Mouse (Mus musculus): ENCODE data around the gene Akap7.
"Not testable (repeated sequence)": the region's sequence is repeated elsewhere in the genome, so short reads cannot be mapped to it uniquely, and the experiment has no call there.

Akap7 gene

GRCm38 (mm10) chr10:25192180-25193073 is 115.2 kb downstream of the Akap7 start:
- in situ Hi-C loops (cut with MseI, MboI) = no loop called here

DNA sequence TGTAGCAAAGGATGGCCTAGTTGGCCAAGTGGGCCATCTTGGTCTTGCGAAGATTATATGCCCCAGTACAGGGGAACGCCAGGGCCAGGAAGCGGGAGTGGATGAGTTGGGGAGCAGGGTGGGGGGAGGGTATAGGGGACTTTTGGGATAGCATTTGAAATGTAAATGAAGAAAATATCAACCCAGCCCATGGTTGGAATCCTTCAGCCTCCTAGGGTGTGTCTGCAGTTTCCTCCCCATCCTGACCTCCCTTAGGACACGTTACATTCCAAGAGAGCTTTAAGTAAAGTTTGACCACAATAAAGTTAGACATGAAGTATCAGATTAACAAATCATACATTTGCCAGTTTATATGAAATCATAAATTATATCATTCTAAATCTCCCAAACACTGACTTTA is 116.5 kb downstream of the Akap7 start:
- in situ Hi-C loops (cut with MseI, MboI) = no loop called here

DNA sequence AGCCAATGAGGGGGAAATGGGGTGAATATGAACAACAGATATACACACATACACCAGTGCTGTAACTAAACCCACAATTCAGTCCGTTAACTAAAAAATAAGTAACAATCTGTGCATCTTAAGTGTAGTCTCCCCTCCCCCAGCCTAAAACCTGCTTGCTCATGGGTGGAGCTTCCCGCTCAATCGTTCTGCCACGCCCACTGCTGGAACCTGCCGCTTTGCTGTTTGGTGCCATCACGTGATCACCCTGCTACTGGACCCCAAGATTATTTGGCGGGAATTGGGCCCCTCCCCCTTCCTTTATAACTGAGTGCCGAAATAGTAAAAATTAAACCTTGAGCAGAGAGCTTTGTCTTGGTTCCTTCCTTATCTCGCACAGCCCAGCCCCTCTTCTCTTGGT is 121.4 kb downstream of the Akap7 start:
- in situ Hi-C loops (cut with MseI, MboI) = not testable (repeated sequence)

GRCm38 (mm10) chr10:25185691-25186090 is 122.0 kb downstream of the Akap7 start:
- in situ Hi-C loops (cut with MseI, MboI) = no loop called here

DNA sequence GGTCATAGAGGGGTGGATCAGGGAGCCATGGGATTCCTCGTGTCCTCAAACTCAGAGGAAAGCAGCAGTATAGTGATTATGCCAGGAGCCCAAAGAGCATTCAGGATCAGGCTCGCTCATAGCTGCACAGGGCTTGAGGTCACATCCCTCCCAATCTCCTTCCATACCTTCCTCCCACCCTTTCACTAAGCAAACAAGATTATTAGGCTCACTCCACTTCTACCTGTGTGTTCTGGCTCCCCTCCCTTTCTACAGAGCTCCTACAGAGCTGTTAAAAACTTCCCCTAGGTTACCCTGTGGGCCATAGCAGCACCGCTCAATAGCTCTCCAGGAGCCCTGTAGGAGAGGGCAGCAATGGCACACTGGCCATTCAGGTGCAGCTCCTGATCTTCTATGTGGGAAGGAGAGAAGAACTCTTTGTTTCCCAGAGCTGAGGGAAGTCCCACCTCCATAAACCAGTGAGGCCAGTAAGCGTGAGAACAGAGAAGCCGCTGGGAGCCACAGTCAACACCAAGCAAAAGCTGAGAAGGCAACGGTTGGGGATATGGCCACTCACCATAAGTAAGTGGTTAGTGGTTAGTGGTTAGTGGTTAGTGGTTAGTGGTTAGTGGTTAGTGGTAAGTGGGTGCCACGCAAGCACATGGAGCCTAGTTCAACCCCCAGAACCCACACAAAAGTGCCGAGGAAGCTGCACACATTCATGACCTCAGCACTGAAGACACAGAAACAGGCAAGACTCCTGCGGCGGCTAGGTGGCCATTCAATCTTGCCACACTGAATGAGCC is 122.7 kb downstream of the Akap7 start:
- in situ Hi-C loops (cut with MseI, MboI) = no loop called here

DNA sequence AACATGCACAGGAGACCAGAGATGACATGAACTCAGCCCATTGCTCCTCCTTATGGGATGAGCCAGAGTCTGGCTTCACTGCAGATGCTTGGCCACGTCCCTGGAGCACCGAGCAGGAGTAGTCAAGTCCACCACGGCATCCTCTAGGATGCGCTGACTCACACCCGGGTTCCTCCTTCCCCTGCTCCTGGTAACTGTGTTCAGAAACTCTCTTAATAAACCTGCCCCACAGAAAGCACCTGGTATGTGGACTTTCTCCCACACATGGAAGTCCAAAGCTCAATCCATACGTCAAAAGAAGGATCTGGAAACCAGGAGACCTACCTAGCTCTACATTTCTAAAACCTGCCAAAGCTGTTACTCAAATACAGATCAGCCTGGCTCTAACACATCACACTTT is 124.4 kb downstream of the Akap7 start:
- in situ Hi-C loops (cut with MseI, MboI) = no loop called here

GRCm38 (mm10) chr10:25179030-25179429 is 128.6 kb downstream of the Akap7 start:
- in situ Hi-C loops (cut with MseI, MboI) = no loop called here

DNA sequence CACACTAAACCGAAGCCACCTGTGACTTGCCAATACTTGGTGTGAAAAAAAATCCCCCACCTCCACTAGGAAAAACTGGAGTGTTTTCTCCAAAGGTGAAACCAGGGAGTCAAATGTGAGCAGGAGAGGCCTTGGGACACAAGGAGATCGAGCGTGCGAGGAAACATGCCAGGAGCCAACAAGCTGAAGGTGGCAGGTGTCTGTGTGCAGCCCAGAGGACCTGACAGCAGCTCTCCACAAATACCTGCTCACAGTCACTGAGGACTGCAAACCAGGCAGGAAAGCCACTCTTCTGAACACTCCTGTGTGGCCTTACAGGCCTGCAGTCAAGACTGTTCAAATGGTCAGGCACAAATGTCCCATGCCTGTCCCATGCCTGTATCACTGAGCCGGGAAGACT is 130.4 kb downstream of the Akap7 start:
- in situ Hi-C loops (cut with MseI, MboI) = no loop called here

GRCm38 (mm10) chr10:25174872-25175271 is 132.8 kb downstream of the Akap7 start:
- in situ Hi-C loops (cut with MseI, MboI) = no loop called here

- in situ Hi-C loops (cut with MseI, MboI) = no loop called here
Measured at GRCm38 (mm10) chr10:25167365-25168194, 140.1 kb downstream of the Akap7 start.

DNA sequence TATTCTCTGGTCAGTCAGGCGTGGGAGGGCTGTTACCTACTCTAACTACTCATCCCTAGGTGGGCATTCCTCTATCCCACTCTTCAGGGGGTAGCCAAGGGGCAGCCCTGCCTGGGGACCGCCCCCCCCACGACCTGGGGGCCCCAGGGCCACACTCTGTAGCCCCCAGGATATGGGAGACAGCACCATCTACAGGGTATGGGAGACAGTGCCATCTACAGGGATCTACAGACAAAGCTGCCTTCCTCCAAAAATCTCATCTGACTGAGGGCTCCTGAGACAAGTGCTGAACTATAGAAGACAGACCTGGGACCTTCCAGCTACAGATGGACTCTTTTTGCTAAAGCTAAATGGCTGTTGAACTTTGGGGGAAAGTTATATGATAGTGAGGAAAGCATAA is 144.2 kb downstream of the Akap7 start:
- in situ Hi-C loops (cut with MseI, MboI) = not testable (repeated sequence)

DNA sequence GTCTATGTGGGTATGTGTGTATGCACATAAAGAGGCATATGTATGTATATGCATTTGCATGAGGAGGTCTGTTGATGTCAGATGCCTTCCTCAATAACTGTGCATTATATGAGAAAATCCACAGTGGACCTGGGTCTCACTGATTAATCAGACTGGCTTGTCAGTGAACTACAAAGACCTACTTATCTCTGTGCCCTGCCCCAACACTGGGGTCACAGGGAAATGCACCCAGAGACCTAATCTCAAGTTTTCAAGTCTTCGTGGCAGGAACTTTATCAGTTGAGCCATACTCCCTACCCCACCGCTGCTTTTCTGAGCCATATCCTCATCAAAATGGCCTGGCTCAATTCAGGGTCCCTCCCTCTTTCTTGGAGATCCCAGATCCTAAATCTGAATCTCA is 146.0 kb downstream of the Akap7 start:
- in situ Hi-C loops (cut with MseI, MboI) = no loop called here

DNA sequence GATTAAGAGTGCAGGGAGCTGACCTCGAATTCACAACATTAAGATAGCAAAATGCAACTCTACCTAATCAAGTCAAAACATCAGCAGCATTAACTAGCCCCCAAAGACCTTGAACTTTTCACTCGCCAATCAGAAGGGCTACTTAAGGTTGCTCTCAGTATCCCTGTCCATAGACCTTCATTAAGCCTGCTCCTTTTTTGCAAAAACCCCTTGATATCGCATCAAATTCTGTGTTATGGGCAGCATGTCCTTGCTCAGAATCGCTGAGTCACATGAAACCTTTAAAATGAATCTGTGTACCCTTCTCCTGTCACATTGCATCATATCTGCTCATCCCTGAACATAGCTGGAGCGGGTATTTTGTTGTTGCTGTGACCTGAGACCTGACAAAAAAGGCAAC is 149.0 kb downstream of the Akap7 start:
- in situ Hi-C loops (cut with MseI, MboI) = no loop called here

- in situ Hi-C loops (cut with MseI, MboI) = no loop called here
Measured at GRCm38 (mm10) chr10:25157339-25157738, 150.3 kb downstream of the Akap7 start.

DNA sequence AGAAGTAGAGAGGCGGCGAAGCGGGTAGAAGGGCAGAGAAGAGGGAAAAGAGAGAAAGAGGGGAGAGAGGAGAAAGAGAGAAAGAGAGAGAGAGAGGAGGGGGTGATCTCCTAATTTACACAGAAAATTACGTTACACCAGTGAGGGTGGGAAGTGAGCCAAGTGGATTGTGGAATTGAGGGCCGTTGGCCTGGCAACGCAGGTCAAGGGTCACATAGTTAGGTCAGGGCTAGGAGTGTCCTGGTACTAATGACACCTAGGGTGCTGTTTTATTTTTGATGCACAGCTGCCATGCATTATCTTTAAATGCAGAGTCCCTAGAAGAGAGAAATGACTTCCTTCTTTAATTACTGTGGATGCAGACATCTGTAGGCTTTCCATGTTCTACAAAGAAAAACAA is 153.4 kb downstream of the Akap7 start:
- in situ Hi-C loops (cut with MseI, MboI) = no loop called here

DNA sequence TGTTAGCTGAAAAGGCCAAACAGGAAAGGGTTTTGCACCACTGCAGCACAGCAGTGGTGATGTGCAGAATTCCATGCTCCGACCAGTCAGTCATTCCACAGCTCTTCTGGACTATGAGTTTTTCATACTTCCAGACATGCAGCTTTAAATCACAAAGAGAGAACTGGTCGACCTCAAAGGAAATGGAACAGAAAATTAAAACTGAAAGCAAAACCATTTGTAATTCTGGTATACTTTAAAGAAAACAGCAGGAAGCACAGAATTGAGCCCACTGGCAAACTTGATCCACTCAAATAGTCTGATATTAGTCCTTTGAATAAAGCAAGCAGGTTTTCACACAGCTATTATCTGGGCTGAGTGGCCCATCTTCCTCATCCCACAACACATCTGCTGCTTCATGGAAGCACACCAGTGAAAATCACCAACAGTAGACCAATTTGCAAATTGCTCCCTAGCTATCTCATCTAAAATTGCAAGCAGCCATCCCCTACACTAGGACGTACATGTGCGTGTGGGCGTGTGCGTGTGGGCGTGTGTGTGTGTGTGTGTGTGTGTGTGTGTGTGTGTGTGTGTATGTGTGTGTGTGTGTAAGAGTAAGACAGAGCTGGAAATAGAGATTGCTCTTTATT is 156.4 kb downstream of the Akap7 start:
- in situ Hi-C loops (cut with MseI, MboI) = no loop called here

DNA sequence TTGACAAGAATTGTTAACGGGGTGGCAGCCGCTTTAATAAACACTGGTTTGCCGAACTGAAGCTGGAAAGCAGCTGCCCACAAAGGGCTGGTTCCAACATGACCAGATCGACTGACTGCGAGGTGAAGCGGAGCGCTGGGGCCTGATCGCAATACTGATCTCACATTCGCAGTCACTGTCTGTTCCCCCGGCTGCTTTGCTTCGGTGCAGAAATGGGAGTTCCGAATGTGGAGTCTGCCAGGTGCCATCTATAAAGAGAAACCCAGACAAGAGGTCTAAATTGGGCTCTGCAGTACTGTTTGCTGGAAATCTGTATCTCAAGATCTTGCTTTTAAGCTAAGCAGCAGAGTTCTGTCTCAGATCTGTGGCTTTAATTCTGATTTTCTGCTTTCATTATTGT is 161.8 kb downstream of the Akap7 start:
- in situ Hi-C loops (cut with MseI, MboI) = no loop called here

DNA sequence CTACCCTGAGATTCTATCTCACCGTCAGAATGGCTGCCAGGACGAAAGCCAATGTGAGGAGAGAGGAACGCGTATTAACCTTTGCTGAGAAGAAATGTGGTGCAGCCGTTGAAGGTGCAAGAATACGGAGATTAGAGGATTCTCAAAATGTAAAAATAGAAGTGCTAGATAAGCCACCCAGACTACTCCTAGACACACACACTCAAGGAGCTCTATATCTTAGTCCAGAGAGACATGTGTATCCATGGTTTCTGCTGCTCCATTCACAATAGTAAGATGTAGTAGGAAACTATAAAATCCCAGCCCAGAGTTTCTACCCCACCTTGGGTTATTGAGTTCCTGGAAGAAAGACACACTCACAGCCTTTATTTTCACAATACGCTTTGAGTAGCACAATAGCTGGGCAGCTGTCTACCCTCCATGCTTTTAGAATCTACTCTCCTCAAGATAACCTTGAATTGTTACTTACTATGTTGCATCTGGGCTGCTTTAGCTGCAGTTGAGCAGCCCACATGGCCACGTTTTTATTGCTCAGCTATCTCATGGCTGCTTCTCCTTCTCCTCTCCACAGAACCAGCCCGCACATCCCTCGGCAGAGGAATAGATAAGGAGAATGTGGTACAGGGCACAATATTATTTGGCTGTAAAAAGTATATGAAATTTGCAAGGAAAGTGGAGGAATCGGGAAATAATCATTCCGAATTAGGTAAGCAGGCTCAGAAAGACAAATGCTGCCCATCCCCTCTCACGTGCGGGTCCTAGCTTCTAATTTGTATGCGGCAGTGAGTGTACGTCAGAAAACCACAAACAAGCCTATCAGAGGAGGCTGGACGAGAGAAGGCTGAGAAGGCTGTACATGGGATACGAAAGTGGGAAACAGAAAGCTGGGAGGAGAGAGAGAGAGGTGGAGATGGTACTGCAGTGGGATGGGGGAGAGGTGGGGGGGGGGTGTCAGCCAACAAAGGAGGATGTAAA is 162.6 kb downstream of the Akap7 start:
- in situ Hi-C loops (cut with MseI, MboI) = no loop called here

DNA sequence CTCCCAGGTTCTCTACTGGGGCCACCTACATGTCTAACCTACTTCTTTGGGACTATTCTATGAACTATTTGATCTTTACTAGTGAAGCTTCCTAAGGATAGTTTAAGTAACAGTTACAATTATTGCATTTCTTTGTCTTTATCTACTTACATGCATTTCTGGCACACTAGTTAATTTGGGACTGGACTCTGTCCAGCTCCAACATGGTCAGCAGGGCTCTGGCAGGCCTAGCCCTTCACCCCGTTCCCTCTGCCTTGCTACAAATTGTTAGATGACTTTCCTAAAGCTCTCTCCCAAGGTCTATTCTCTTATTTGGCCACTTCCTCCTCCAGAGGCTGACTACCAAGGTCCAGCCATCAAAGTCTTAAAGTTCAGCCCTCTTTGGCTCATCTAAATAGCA is 165.9 kb downstream of the Akap7 start:
- in situ Hi-C loops (cut with MseI, MboI) = no loop called here

- in situ Hi-C loops (cut with MseI, MboI) = no loop called here
Measured at GRCm38 (mm10) chr10:25140155-25140755, 167.4 kb downstream of the Akap7 start.
